Mouse (Mus musculus) urinary bladder, postnatal 14 days (tissue): ENCODE data around the gene Fkbp15.

Experiments
- DNase-seq: peaks from one replicate; pipeline ENCODE4 v3.0.0; 2021; ENCODE audit warnings: low spot score

Gene Fkbp15

DNA sequence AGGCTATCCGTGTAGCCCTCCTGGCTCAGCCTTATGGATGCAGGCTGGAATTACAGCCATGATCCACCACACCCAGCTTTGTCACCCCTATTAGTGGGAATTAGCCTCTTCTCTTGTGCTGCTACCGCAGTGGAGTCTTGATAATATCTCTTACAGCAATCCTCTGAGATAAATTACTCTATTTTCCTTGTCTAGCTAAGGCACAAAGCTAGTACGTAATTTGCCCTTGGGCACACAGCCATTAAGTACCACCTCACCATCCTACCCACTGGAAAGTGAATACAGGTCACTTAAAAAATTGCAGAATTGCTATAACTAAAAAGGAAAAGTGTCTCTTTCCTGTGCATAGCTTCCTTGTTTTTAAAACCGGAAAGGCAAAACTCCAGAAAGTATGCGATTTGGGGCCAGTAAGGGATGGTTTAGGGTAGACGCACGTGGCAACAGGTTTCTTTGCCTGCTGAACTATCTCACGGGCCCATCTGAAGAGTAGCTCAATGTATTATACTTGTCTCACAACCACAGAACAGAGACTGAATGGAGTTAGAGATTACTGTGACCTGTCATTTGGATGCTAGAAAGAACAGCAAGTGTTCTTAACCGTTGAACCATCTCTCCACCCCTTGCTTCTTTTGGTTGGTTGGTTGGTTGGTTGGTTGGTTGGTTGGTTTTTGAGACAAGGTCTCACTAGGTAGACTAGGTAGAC, 12.6 kb upstream of the Fkbp15 start:
- DNase-seq, result no peak

DNA sequence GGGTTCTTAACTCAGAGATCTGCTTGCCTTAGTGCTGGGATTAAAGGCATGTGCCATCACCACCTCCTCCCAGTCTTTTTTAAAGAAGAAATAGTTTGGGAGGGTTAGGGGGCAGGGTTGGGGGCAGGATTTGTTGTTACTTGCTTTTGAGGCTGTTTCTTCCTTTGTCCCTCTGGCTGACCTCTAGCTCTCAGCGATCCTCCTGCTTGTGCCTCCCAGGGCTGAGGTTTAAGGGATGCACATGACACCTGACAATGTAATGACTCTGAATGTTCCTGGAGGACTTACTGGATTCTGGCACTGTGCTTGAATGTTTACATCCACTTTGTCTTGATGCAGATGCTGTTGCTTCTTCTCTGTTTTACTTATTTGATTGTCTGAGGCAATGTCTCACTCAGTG, 12.1 kb upstream of the Fkbp15 start:
- DNase-seq, result no peak

DNA sequence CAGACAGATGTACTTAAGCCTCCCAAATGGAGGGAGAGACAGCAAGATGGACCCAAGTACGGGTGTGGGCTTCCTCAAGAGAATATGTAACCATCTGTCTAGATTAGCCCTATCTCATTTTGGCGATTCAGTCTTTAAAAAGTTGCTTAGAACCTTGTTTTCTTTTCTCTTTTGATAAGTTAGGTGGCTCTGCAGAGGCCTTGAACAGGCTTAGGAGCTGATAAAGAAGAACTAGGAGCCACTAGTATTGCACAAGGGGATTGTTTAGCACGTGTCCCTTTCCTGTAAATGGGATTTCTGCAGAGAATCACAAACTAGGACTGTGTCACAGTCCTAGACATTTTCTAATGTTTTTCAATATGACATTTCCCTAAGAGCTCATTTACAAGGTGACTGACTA, 8.7 kb upstream of the Fkbp15 start:
- no peak for DNase-seq

DNA sequence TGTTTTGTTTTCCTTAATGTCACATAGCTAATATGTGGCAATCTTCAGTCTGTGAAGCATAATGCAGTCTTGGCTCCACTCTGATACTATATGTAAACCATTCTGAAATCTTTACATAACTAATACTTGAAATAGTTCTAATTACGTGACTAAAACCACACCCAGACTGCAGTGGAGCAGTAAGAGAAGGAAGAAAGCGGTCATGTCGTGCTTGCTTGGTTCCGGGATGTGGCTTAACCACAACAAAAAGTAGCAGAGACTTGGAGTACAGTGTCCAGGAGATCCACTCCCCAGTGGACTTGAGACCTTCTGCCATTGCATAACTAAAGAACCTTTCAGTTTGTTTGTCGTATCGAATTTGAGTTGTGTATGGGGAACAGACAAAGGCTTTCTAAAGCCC, 7.2 kb upstream of the Fkbp15 start:
- no peak for DNase-seq

DNA sequence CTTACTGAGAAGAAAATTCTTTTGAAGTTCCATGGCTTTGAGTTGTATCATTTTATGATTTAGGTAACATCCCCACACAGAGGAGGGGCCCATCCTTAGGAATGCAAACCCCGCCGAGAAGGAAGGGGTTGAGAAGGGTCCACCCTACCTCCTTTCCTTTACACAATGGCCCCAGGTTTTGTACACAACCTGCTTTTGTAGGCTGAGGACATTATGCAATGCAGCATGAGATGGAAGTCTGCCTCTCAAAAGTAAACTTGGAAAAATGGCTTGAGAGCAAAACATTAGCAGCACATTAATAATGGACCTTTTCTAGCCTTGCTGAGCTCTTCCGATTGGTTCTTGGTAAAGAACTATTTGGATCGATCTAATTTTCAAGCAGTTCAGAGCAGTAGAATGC, 5.9 kb upstream of the Fkbp15 start:
- DNase-seq, result no peak

DNA sequence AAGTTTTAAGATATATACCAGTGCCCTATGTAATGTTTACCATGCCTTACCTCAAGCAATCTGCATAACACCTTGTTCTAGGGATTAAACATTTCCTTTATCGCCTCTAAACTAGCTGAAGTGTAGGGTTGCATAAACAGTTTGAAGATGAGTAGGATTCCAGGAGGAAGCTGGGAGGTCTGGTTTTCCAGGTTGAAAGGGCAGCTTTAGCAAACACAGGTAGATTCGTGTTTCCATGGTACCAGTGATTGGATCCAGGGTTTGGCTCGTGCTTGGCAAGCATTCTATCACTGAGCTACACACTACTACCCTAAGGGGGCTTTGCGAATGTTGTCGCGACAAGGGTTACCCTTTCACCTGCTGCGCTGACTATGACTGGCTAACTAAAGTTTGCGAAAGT, 4.0 kb upstream of the Fkbp15 start:
- no peak for DNase-seq

DNA sequence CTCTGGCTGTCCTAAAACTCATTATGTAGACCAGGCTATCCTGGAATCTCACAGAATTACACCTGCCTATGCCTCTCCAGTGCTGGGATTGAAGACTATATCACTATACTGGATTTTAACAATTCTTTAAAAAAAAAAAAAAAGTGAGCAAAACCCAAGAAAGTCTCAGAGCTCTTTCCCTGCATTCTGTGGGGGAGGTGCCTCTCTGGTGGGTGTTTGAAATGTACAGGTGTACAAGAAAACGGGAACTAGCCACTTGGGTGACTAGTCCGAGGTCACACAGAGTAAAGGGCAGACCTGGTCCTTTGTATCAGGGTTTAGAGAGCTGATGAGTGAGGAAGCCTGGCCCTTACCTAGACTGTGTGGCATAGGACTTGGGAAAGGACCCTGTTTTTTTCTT, 2.1 kb upstream of the Fkbp15 start:
- DNase-seq, result no peak

DNA sequence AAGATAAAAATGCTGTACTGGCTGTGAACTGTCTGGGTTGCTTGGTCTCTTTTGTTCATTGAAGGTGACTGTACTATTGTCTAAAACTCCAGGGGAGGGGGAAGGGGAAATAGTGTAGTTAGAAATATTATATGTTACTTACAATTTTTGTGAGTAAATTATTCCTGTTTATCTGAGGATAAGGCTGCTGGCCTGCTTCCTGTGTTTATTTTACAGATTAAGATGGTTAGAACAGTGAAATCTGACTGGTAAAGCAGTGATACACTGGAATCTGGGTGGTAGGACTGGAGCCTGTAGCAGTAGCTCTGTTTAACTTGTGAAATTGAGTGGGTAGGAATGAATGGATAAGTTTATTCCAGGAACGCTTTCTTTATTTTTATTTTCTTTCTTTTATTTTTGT, 1.6 kb upstream of the Fkbp15 start:
- no peak for DNase-seq

DNA sequence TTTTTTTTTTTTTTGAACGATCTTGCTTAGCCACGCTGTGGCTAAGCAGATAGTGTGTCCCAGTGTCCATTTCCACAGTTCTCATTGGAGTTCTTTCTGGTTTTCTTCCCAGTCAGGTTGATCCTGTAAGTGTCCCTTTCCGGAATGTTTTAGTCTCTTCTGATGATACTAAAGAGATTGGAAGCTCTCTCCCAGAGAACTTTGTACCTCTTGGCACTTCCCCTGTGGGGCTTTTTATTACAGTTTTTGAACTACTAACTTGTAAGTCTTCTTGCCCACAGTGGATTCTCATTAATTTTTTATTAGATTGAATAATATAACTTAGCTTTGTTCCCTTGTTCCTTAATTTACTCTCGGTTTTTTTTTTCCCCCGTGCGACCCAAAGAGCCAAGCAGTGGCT, 1.2 kb upstream of the Fkbp15 start:
- DNase-seq, result no peak

DNA sequence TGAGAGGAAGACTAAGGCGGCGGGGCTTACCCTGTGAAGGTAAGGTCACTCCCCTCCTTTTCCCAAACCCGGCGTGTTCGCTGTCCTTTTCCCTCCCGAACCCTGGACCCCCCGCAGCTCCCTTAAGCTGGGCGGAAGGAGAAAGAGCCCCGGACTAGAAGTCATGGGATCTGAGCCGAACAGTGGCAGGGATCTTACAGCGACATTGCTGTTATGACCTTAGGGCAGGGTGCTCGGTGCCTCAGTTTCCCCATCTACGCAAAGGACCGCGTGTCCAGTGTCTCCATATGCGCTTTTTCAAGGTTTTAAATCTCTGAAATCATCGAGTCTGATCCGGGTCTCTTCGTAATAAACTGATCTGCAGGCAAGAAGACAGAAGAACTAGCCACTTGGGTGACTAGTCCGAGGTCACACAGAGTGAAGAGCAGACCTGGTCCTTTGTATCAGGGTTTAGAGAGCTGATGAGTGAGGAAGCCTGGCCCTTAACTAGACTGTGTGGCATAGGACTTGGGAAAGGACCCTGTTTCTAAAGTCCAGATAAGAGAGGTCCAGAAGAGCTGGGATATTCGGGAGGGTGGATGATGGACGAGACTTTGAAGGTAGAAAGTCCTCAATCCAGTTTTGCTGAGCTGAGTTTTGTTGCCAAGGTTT, 582 bp upstream of the Fkbp15 start:
- no peak for DNase-seq

DNA sequence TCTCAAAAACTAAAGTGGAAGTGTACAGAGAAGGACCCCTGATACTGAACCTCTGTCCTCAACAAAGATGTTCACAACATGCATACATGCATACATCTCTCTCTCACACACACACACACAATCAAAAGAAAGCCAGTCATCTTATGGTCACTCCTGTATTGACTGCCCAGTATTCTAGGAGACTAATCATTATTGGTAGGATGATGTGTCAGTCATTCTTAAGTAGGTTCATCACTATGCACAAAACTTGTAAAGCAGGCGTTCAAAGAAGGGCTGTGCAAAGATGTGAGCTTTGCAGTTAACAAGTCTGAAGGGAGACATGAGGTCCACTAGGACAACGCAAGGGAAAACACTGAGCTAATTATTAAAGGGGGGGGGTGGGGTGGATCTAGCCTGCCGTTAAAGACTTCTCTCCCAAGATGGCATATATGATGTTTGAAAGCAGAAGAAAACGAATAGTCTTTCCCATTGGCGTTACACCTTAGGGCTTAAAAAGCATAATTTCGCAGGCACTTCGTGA, 1.0 kb downstream of the Fkbp15 start:
- DNase-seq, result no peak

DNA sequence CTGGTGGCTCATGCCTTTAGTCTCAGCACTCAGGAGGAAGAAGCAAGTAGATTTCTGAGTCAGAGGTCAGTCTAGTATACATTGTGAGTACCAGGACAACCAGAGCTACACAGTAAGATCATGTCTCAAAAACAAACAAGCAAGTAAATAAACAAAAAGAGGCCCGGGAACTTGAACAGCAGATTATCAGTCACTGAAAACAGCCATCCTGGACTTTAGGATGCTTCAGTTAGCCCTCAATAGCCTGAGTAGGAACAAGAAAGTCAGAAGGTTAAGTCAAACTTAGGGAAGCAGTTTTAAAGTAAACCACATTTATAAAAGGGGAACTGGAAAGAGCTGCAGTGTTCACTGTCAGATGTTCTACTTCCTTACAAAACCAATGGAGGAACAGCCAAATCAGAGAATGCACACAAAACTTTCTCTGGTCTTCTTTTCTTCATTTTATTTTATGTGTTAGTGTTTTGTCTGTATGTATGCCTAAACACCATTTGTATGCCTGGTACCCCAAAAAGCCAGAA, 2.7 kb downstream of the Fkbp15 start:
- no peak for DNase-seq

DNA sequence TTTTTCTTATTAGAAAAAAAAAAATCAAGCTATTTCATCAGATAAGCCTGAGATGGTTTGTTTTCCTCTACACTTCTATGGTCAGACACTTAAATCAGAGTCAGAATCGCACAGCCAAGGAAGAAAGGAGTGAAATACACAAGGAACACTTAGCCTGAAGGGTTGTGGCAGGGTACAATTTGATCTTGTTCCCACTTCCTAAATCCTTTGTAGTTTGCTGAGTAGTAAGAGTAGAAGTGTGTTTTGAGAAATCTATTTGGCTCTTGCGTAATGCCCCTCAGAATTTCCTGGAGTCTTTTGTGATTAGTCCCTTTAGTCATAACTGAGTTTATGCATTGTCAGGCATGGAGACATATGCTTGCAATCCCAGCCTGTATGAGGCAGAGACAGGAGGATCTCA, 11.0 kb downstream of the Fkbp15 start:
- no peak for DNase-seq

DNA sequence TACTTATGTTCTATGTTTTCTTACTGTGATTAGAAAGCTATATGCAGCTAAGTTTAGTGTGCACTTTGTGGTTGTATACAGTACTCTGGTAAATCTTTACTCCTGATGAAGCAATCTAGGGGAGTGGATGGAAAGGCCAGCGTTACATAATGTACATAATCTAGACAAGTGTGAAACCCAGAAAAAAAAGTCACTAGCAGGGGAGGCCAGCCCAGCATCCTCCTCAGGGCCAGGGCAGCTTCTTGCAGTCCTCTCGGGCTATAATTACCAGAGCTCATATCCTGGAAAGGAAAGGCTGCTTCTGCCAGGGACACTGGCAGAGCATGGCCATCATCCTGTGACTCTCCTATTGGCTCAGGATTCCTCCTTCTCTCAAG, 12.0 kb downstream of the Fkbp15 start:
- DNase-seq, result no peak

DNA sequence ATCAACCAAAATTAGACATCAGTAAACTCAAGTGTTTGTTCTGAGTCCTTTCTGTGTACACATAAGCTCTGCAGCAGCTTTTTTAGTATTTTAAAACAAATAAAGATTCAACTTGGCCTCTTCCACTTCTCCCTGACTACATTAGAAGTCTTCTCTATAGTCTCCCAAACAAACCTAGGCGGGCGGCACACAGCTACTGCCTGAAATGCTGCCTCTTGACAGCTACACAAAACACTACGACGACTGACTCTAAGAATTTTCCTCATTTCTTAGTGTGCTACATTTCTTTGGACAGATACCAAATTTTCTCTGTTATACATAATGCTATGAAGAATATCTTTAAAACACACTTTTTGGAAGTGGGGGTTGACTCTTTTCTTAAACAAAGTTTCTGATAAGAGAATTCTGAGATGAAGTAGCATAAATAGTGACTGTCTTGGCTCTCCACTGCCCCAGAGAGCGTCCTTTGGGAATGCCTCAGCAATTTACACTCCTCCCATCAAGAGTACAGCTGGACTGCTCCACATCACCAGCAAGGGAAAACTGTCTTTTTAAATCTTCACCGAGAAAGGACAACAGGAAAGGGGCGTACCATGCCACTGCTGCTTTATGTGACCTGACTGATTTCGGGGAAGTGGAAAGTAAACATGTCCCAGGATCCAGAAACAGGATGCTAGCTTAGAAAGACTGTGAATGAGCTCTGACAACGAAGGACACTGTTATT, 12.6 kb downstream of the Fkbp15 start:
- no peak for DNase-seq

DNA sequence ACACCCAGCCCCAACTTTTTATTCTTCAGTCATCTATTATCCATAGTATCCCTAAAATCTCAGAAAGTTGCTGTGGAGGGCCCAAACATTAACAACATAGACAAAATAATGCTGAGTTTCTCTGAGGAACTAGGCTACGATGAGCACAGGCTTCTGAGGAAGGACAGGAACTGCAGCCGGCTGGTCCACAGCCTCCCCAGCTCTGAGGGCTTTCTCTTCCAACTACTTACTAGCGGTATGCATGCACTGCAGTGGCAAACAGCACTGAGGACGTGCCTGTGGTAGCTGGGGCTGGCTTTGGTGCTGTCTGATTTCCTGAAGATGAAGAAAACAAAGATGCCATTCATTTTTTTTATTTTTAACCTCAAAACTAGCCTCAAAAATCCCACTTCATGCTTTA, 14.5 kb downstream of the Fkbp15 start:
- DNase-seq, result no peak

DNA sequence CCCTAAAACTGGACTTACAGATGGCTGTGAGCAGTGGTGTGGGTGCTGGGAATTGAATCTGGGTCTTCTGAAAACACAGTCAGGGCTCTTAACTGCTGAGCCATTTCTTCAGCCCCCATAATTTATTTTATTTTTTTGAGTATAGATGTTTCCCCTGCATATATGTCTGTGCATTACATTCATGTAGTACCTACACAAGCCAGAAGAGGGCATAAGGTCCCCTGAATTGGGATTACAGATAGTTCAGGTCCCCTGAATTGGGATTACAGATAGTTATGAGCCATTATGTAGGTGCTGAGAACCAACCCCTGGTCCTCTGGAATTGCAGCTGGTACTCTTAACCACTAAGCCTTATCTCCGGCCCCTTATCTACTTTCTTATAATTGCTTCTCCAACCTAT, 16.3 kb downstream of the Fkbp15 start:
- no peak for DNase-seq

DNA sequence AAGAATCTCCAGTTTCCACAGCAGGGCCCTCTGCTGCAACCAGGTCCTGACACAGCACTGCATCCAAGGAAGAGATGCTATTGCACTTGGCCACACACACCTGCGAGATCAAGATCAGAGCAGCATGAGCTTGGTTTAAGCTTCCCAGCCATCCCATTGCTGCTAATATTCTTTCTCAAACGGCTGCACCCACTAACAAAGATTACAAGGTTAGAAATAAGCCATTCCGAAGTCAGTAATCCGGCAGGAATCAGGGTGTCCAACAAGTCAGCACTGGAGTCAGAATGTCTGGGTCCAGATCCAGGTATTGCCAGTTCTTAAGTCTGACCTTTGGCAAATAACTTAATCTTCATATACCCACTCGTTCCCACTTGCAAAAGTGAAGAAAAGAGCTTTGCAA, 21.8 kb downstream of the Fkbp15 start:
- DNase-seq, result no peak

DNA sequence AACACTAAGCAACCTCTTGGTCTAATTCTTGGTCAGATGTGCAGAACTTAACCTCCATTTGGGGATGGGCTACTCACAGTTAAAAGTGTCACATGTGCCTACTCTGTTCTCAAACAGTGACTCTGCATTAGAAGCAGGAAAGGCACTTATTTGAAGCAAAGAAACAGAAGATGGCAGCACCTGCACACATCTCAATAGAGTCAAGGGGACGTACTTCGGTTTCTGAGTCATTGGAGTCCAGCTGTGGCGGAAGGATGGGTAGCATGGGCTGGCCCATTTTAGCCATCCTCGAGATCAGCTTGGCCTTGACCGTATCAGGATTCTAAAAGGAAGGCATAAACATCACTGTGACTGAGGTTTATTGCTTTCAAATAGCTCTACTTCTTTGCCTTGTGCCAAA, 28.4 kb downstream of the Fkbp15 start:
- DNase-seq, result no peak

DNA sequence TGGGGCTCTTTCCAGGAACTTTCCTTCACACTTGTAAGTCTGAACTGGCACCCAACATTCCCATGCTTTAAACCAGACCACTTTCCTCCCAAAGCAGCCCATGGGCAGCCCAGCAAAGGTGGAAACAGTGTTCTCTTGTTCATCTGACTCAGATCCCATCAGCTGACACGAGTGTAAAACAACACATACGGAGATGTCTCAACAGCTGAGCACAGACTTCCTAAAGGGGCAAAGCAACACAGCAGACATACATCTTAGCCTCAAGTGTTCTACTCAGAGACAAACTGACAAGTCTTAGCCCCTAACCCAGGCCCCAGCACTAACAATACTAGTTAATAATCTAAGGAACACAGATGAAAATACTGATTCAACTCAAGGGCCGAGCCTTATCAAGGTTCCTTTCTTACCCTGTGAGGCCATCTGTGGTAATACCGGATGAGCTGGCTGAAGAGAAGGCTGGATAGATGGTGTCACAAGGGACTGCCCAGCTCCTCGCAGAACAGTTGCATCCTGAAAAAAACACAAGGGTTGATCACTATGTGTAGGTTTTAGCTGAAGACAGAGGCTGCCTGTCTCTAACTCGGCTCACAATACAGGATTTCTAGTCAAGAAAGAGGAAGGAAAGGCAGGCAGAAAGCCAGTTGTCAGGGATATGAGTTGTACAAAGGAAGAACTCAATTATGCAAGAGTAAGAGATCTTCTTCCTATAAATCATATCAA, 31.2 kb downstream of the Fkbp15 start:
- DNase-seq, result no peak

DNA sequence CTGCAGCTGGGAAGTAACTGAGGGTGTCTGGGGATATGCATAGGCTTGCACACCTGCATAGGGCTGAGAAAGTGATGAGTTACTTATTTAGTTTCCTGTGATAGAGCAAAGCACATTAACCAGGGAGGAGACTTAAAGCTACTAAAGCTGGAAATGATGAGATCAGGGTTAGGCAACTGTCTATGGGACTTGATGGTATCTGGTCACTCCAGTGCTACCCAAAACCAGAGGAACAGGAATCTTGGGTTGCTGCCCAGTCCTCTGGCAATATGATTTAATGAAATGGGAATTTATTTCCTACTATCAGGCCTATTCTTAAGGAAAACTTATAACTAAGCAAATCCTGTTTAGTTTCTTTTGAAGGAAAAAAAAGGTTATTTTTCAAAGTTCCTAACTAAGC, 34.2 kb downstream of the Fkbp15 start:
- no peak for DNase-seq

DNA sequence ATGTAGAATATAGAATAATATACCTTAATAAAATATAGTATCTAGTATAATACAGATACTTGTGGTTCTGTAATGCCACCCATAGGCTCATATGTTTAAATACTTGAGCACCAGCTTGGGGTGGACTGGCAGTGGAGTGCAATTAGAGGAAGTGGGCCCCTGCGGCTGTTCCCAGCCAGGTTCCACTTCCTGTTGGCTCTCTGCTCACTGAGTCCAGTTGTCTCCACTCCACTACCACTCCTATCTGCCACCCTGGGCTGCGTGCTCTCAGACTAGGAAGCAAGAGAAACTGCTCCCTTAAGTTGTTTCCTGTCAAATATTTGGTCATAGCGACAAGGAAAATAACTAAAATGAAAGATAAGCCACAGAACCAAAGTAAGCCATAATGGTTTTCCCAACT, 37.7 kb downstream of the Fkbp15 start:
- no peak for DNase-seq

DNA sequence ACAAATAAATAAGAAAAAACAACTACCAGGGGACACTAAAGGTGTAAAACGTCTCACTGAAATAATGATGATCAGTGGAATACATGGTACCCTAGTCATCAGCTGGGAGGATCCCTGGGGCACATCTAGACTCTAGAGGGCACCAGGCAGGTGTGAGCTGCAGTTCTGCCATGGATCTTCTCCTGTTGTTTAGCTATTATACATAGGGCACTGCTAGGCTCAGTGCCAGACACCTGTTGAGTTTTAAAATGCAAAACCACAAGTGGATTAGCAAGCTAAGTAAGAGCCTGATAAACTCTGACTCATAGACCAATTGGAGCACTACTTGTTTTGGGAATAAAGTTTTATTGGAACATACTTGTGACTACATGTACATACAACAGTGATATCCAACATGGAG, 42.1 kb downstream of the Fkbp15 start:
- DNase-seq, result no peak
